Mouse (Mus musculus): ENCODE data around the gene Kcne1. TPM values are rescaled to one million over a fixed set of nuclear protein-coding genes. Genes with fewer than 3 reads are reported as not detected.
A peak's percentile ranks its signal among the peaks of the same experiment; 100 is the strongest.

Kcne1 gene
- polyA plus RNA-seq, 1 experiment from 2014 or later: not detected

DNA sequence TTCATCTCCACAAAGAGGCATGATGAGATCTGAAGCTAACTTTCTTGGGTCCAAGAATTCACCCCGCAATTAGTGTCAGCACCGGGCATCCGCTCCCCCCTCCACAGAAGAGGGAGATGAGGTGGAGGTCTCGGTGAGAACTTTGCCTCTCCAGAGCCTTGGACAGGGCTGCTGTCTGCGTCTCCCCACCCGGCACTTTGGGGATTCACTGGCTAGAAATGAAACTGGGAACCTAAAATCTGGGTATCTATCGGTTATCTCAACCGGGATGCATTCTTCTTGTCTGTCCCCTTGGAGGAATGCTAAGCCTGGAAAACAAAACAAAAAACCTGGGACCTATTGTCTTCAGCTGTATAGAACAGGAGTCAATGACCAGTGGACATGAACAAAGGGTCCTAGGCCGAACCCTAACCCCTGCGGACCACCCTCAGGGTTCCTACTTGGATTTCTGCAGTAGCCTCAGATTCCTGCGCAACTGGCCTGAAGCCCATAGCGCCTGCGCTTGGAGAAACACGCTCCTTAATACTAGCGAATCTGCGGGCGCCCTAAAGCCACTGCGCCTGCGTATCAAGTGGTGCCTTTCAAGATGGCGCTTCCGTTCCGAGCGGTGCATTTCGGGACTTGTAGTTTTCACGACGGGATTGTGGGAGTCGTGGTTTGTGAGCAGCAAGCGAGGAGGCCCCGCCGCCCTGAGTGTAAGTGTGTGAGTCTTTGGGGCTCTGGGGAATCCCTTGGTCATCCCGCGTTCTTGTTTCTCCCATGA is 58.4 kb downstream of the Kcne1 start, which contains the start of gene Smim11:
Gene Smim11, plus strand, starts transcription at position 638 of the 763 bp plus-strand sequence.
- Histone ChIP-seq H3K4me2 (replicated peaks) (peak within 1 kb of the TSS; percentile 78), H3K9me3 (no peaks in the 10 kb centered on the region), H3K4me3 (peak within 1 kb of the TSS; percentile 78), H3K36me3 (peaks cover 2% of the 10 kb centered on the region; the same call in 1 of the 2 replicates), H3K27me3 (no peaks in the 10 kb centered on the region), H3K4me1 (peaks cover 22% of the 10 kb centered on the region), H3K27ac (replicated peaks) (peak within 1 kb of the TSS; percentile 85), H3K9ac (replicated peaks) (peak within 1 kb of the TSS; percentile 79)
- WGBS: 7% methylated on average over 32 of the region's 32 CpGs
- peak; percentile 97 for ATAC-seq (replicated peaks)

Other genes starting within 250 kb of the Kcne1 start
- gene Kcne2, start 67.1 kb downstream of the Kcne1 start, polyA plus RNA-seq (2015; fragmentation: Nextera tagmentation; extraction: Ambion mirVana): 11.5 and 23.2 TPM in 2 replicates
- 92.6 and 107 TPM in 2 replicates for gene Smim11, start 58.2 kb downstream of the Kcne1 start, polyA plus RNA-seq (2015; fragmentation: Nextera tagmentation; extraction: Ambion mirVana)
- gene Fam243, start 38.0 kb downstream of the Kcne1 start, polyA plus RNA-seq (2015; fragmentation: Nextera tagmentation; extraction: Ambion mirVana): 0.17 TPM in 1 of 2 replicates, not detected in the other
- 49.8 and 52.8 TPM in 2 replicates for gene Rcan1, start 111.4 kb upstream of the Kcne1 start, polyA plus RNA-seq (2015; fragmentation: Nextera tagmentation; extraction: Ambion mirVana)
- gene Clic6, start 126.3 kb upstream of the Kcne1 start, polyA plus RNA-seq (2015; fragmentation: Nextera tagmentation; extraction: Ambion mirVana): 4.0 and 9.0 TPM in 2 replicates

All from forebrain, embryonic 15.5 days (tissue).